ENCODE assay signal across 16 mouse cellular contexts in the genomic region with DNA sequence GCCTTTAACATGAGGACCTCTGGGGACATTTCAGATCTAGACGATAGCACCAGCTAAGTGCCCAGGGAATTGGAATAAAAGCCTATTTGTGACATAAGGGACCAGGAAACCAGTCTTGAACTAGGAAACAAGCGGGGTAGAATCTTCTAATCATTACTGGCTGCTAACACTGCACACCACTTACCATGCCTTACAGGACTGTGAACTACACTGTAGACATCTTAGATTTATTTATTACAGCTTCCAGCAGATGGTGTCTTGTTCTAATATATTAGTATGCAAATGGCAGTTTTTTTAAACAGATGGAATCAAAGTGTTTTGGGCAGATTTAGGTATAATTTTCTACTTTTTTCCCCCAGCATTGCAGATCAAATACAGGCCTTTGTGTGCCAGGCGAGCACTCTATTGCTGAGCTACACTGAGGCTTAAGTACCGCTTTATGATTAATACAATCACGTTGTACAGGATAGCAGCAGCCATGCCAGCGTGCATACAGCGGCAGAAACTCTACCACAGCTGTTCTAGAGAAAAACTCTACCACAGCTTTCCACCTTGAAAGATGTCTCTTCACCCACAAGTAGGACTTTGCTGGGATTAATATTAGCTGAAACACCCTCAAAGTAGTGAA.
"Had no signal": no experiment of that assay in that cellular context is flagged by ENCODE, and none has a peak within 500 bp of the region (broad histone marks: within the 10 kb centered on the region; RNA-seq: fewer than 3 reads in every experiment).

No protein-coding gene starts in this region.

- H3K4me2 ChIP-seq: liver, embryonic 13.5 days; midbrain, embryonic 12.5 days; midbrain, embryonic 15.5 days; neural tube, embryonic 13.5 days; stomach, embryonic 15.5 days had no signal

- H3K36me3 ChIP-seq: liver, embryonic 13.5 days; midbrain, embryonic 12.5 days; midbrain, embryonic 15.5 days; neural tube, embryonic 13.5 days; stomach, embryonic 15.5 days had no signal

- H3K4me1 ChIP-seq: liver, embryonic 13.5 days; midbrain, embryonic 15.5 days; neural tube, embryonic 13.5 days had no signal

- H3K27ac ChIP-seq: liver, embryonic 13.5 days; midbrain, embryonic 12.5 days; midbrain, embryonic 15.5 days; stomach, embryonic 15.5 days had no signal

- H3K27me3 ChIP-seq: liver, embryonic 13.5 days; midbrain, embryonic 12.5 days; midbrain, embryonic 15.5 days; neural tube, embryonic 13.5 days; stomach, embryonic 15.5 days had no signal

- H3K9ac ChIP-seq: liver, embryonic 13.5 days; midbrain, embryonic 12.5 days; midbrain, embryonic 15.5 days; neural tube, embryonic 13.5 days; stomach, embryonic 15.5 days had no signal

- DNase-seq: kidney, adult 9 months; kidney, postnatal 14 days; kidney, postnatal 4 days; liver, embryonic 13.5 days; lung, adult 2 months; lung, postnatal 14 days; lung, postnatal 4 days; retina, postnatal 1 day; right cerebral cortex, postnatal 25 days; spleen, adult 18-20 months; thymus, postnatal 25 days had no signal

- H3K4me3 ChIP-seq: liver, embryonic 13.5 days; midbrain, embryonic 12.5 days; midbrain, embryonic 15.5 days; myocyte; neural tube, embryonic 13.5 days; stomach, embryonic 15.5 days had no signal

- H3K9me3 ChIP-seq: liver, embryonic 13.5 days; midbrain, embryonic 12.5 days; midbrain, embryonic 15.5 days; neural tube, embryonic 13.5 days; stomach, embryonic 15.5 days had no signal

- ATAC-seq: midbrain, embryonic 15.5 days had no signal
